Mouse (Mus musculus): ENCODE results near the gene Neurl3. TPM values are rescaled to one million over a fixed set of nuclear protein-coding genes. Genes with fewer than 3 reads are reported as not detected.

Neurl3 gene
- polyA plus RNA-seq, 1 experiment from 2014 or later, result 1.1 TPM

DNA sequence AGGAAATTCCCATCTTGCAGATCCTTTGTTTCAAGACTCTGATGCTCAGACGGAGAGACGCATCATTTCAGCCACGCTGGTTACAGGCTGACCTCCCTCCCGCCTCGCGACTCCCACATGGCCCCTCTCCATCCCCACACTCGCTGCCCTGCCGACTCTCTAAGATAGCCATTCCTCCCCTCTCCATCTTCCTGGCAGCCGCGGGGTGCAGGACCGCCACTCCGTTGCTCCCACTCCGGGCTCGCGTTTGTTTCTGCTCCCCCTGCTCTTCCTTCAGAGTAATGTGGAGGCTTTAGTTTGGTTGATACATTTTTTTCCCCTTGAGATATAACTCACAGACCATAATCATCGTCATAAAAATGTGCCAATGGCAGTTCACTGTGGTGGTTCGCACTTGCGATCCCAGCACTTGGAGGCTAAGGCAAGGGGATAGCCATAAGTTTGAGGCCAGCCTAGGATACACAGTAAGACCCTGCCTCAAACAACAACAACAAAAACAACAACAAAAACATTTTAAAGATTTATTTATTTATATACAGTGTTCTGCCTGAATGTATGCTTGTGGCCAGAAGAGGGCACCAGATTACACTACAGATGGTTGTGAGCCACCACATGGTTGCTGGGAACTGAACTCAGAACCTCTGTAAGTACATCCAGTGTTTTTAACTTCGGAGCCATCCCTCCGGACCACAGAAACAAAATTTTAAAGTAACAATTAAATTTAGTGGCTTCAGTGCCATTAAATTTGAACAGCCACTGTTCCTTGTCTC lies 18.4 kb downstream of the Neurl3 start:
- Histone ChIP-seq H3K4me3 (ENCODE audit: low read depth, low read length) (no peak overlapping the region), H3K4me2 (ENCODE audit: low read depth, low read length) (no peak overlapping the region), H3K27me3 (ENCODE audit: control insufficient read depth, insufficient read depth, low read length) (no peaks in the 10 kb centered on the region), H3K9ac (replicated peaks; ENCODE audit: low read depth, low read length) (no peak overlapping the region), H3K9me3 (ENCODE audit: control insufficient read depth, low read length) (no peaks in the 10 kb centered on the region; the same call in 1 of the 2 replicates), H3K27ac (ENCODE audit: low read depth, low read length) (no peak overlapping the region), H3K4me1 (ENCODE audit: control insufficient read depth, insufficient read depth, low read length) (no peaks in the 10 kb centered on the region), H3K36me3 (ENCODE audit: control insufficient read depth, insufficient read depth, low read length) (no peaks in the 10 kb centered on the region)
- WGBS, result 25% methylated on average over 20 of the region's 20 CpGs
- ATAC-seq (ENCODE audit: low read depth), result no peak

DNA sequence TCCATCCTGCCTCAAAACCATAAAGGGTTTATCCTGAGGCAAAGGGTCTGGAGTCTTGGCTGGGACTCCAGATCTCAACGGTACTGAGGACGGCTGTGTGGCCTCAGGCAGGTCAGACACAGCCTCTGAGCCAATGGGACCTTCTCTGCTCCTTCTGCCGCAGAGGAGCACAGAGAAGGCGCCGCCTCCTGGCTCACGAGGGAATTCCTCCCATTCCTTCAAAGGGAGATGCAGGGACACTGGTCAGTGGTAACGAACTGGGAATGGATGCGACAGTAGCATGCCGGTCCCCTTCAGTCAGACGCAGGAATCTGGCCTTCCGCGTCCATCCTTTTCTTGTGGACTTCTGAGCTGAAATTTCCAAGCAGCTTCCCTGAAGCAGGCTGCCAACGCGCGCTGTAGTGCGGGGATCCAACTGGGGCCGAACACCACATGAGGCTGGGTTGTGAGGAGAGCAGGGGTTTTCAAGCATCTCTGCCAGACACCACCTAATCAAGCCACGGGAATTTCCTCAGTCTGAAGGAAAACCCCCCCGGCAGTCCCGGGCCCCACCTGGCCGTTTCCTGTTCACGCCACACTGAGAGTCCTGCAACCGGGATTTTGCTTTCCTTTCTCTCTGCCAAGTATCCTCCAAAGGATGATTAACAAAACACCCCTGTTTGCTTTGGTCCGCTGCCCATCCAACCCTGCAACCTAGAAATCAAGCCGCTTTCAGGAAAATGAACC lies 19.7 kb downstream of the Neurl3 start:
- 11% methylated on average over 25 of the region's 25 CpGs for WGBS
- 0 out of 2 replicates have a peak, but pooled peaks have one; percentile 41 for ATAC-seq (ENCODE audit: low read depth)
- H3K4me1 ChIP-seq (ENCODE audit: control insufficient read depth, insufficient read depth, low read length), result no peaks in the 10 kb centered on the region
- H3K9ac ChIP-seq (replicated peaks; ENCODE audit: low read depth, low read length), result peak overlapping the region; percentile 25; the same call in 1 of the 2 replicates
- H3K4me3 ChIP-seq (ENCODE audit: low read depth, low read length), result no peak overlapping the region
- peak overlapping the region; percentile 36 for H3K4me2 ChIP-seq (ENCODE audit: low read depth, low read length)
- H3K27ac ChIP-seq (ENCODE audit: low read depth, low read length), result no peak overlapping the region
- H3K36me3 ChIP-seq (ENCODE audit: control insufficient read depth, insufficient read depth, low read length), result no peaks in the 10 kb centered on the region
- no peaks in the 10 kb centered on the region for H3K27me3 ChIP-seq (ENCODE audit: control insufficient read depth, insufficient read depth, low read length)
- no peaks in the 10 kb centered on the region; the same call in 1 of the 2 replicates for H3K9me3 ChIP-seq (ENCODE audit: control insufficient read depth, low read length)

DNA sequence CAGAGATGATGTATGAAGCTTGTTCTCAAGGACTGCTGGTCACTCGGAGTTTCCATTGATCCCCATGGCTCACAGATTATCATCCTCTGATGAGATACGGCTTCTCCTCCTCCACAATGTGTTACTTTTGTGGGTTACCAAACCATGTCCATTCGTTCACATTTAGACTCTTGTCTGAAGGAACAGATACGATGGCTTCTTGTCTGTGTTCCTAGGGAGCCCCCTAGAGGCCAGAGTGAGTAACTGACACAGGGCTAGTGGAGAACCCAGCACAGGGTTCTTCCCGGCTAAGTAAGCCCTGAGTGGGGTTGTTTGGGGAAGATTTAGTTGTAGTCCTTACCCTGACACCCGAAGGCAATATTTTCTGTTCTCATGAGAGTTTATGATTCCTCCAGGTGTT lies 21.7 kb downstream of the Neurl3 start:
- Histone ChIP-seq H3K4me1 (ENCODE audit: control insufficient read depth, insufficient read depth, low read length) (no peaks in the 10 kb centered on the region), H3K4me3 (ENCODE audit: low read depth, low read length) (no peak overlapping the region), H3K4me2 (ENCODE audit: low read depth, low read length) (no peak overlapping the region), H3K27ac (ENCODE audit: low read depth, low read length) (no peak overlapping the region), H3K27me3 (ENCODE audit: control insufficient read depth, insufficient read depth, low read length) (no peaks in the 10 kb centered on the region), H3K9me3 (ENCODE audit: control insufficient read depth, low read length) (no peaks in the 10 kb centered on the region; the same call in 1 of the 2 replicates), H3K36me3 (ENCODE audit: control insufficient read depth, insufficient read depth, low read length) (no peaks in the 10 kb centered on the region), H3K9ac (replicated peaks; ENCODE audit: low read depth, low read length) (no peak overlapping the region)
- WGBS, result 6% methylated on average over 6 of the region's 6 CpGs
- ATAC-seq (ENCODE audit: low read depth), result peak; percentile 74

DNA sequence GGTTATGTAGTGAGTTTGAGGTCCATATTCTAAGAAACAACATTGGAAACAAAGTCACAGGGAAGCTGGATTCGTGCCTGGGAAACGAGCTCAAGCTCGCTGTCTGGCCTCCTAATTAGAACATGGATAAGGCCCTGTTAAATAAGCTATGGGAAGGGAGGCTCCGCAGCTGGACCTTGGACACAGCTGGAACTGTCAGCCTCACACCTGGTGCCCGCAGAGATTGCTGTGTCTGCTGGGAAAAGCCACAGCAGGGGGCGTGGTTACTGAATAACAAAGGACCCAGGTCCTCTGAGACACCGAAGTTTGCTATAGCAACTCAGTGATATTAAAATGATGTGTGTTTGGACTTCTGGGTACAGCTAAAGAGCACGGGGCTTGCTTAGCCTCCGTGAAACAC lies 23.1 kb downstream of the Neurl3 start:
- H3K27ac ChIP-seq (ENCODE audit: low read depth, low read length), result no peak overlapping the region
- H3K27me3 ChIP-seq (ENCODE audit: control insufficient read depth, insufficient read depth, low read length), result no peaks in the 10 kb centered on the region
- no peak for ATAC-seq (ENCODE audit: low read depth)
- H3K4me2 ChIP-seq (ENCODE audit: low read depth, low read length), result no peak overlapping the region
- H3K9ac ChIP-seq (replicated peaks; ENCODE audit: low read depth, low read length), result no peak overlapping the region
- no peaks in the 10 kb centered on the region for H3K36me3 ChIP-seq (ENCODE audit: control insufficient read depth, insufficient read depth, low read length)
- no peaks in the 10 kb centered on the region for H3K4me1 ChIP-seq (ENCODE audit: control insufficient read depth, insufficient read depth, low read length)
- 5% methylated on average over 9 of the region's 9 CpGs for WGBS
- H3K9me3 ChIP-seq (ENCODE audit: control insufficient read depth, low read length), result no peaks in the 10 kb centered on the region; the same call in 1 of the 2 replicates
- H3K4me3 ChIP-seq (ENCODE audit: low read depth, low read length), result no peak overlapping the region

DNA sequence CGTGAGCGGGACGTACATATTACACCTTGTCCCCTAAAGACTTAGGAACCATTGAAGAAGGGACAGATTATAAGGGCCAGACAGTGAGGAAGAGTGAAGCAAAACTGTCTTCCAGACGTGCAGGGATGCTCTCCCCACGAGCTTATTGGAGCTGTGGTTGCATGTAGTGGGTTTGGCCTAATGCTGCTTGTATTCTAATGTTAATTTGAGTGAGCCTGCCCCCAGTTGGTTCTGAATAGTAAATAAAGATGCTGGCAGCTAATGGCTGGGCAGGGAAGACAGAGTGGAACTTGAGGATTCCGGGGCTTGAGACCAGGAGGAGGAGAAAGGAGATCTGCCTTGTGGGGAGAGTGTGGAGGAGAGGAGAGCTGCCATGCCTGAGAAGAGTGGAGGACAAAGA lies 27.8 kb downstream of the Neurl3 start:
- H3K4me2 ChIP-seq (ENCODE audit: low read depth, low read length), result no peak overlapping the region
- no peak overlapping the region for H3K4me3 ChIP-seq (ENCODE audit: low read depth, low read length)
- no peaks in the 10 kb centered on the region for H3K9me3 ChIP-seq (ENCODE audit: control insufficient read depth, low read length)
- no peaks in the 10 kb centered on the region for H3K36me3 ChIP-seq (ENCODE audit: control insufficient read depth, insufficient read depth, low read length)
- no peak for ATAC-seq (ENCODE audit: low read depth)
- H3K27ac ChIP-seq (ENCODE audit: low read depth, low read length), result no peak overlapping the region
- H3K9ac ChIP-seq (replicated peaks; ENCODE audit: low read depth, low read length), result no peak overlapping the region
- H3K4me1 ChIP-seq (ENCODE audit: control insufficient read depth, insufficient read depth, low read length), result peaks cover 11% of the 10 kb centered on the region
- no peaks in the 10 kb centered on the region for H3K27me3 ChIP-seq (ENCODE audit: control insufficient read depth, insufficient read depth, low read length)
- WGBS, result 47% methylated on average over 6 of the region's 6 CpGs

DNA sequence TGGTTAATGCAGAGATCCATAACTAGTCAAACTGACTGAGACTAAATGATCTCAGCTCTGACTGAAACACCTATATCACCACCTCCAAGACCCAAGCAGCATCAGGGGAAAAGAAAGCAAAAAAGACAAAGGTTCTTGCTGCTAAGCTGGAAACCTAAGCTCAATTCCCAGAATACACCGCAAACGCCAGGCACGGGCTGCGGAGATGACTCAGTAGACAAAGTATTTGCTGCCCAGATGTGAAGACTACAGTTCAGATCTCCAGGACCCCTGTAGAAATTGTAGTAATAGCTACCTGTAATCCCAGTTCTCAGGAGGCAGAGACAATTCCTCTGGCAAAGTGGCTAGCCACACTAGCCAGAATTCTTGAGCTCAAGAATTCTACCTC lies 29.7 kb downstream of the Neurl3 start:
- H3K36me3 ChIP-seq (ENCODE audit: control insufficient read depth, insufficient read depth, low read length), result no peaks in the 10 kb centered on the region
- no peak overlapping the region for H3K27ac ChIP-seq (ENCODE audit: low read depth, low read length)
- no peak overlapping the region for H3K4me2 ChIP-seq (ENCODE audit: low read depth, low read length)
- no peak overlapping the region for H3K9ac ChIP-seq (replicated peaks; ENCODE audit: low read depth, low read length)
- no peaks in the 10 kb centered on the region for H3K9me3 ChIP-seq (ENCODE audit: control insufficient read depth, low read length)
- no peak for ATAC-seq (ENCODE audit: low read depth)
- H3K4me3 ChIP-seq (ENCODE audit: low read depth, low read length), result 0 out of 2 replicates have a peak overlapping the region, but pooled peaks have one; percentile 88
- WGBS, result 90% methylated on average over 4 of the region's 4 CpGs
- peaks cover 11% of the 10 kb centered on the region for H3K4me1 ChIP-seq (ENCODE audit: control insufficient read depth, insufficient read depth, low read length)
- no peaks in the 10 kb centered on the region for H3K27me3 ChIP-seq (ENCODE audit: control insufficient read depth, insufficient read depth, low read length)

DNA sequence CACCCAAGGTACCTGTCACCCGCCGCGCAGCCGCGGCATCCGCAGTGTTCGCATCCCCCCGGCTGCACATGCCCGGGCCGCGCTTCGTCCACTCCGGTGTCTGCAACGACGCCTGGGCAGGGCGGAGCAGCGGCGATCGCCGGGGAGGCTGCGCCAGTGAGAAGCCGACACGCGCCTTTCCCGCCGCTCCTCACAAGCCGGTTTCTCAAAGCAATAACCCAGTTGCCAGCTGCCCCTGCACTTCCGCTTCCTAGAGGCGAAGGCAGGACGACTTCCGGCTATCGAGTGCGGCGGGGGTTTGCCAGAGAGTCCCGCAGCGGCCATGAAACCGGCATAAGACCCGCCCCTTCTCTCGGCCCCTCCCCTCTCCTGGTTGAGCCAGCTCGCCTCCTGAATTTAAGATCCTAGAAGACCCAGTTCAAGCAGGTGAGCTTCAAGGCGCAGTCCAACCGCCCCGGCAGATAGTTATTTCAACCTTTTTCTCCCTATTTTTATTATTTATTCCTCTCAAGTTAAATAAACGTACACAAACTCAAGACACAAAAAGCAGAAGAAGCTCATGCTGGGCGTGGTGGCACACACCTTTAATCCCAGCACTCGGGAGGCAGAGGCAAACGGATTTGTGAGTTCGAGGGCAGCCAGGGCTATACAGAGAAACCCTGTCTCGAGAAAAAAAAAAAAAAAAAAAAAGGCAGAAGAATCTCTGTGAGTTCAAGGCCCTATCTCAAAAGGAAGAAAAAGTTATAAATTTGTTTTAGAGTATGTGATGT lies 30.2 kb downstream of the Neurl3 start, which contains the start of gene Uggt1:
Uggt1 (minus strand) TSS at position 663 of the 770 bp plus-strand sequence.
- Histone ChIP-seq H3K9ac (replicated peaks; ENCODE audit: low read depth, low read length) (peak within 1 kb of the TSS; percentile 79), H3K36me3 (ENCODE audit: control insufficient read depth, insufficient read depth, low read length) (no peaks in the 10 kb centered on the region), H3K27me3 (ENCODE audit: control insufficient read depth, insufficient read depth, low read length) (no peaks in the 10 kb centered on the region), H3K4me2 (ENCODE audit: low read depth, low read length) (peak within 1 kb of the TSS; percentile 54), H3K4me1 (ENCODE audit: control insufficient read depth, insufficient read depth, low read length) (peaks cover 11% of the 10 kb centered on the region), H3K27ac (ENCODE audit: low read depth, low read length) (peak within 1 kb of the TSS; percentile 73), H3K9me3 (ENCODE audit: control insufficient read depth, low read length) (no peaks in the 10 kb centered on the region), H3K4me3 (ENCODE audit: low read depth, low read length) (peak within 1 kb of the TSS; percentile 88)
- 4% methylated on average over 49 of the region's 49 CpGs for WGBS
- peak; percentile 97 for ATAC-seq (ENCODE audit: low read depth)

DNA sequence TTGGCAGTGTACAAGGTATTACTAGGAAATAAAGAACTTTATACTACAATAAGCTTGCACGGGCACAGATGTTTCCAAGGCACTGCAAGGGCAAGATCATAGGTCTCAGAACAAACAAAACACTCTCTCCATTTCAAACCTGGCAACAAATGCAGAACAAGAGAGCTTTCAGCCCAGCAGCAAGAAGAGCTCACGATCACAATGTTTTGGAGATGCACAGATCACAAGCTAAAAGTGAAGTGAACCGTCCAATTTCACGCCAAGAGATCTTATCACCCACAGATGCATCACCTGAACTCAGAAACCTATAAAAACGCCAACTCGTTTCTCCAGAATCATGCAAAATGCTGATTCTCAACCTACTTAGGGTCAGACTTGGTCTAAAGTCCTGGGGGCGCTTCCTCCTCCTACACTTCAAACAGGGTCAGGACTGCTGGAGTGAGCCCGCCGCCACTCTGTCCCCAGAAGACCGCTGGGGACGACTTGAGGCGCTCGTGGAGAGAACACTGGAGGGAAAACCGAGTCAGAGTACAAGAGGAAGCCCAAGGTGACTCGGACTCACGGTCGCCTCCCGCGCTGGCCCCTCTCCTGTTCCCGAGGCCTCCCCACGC lies 30.9 kb downstream of the Neurl3 start:
- H3K4me2 ChIP-seq (ENCODE audit: low read depth, low read length), result peak overlapping the region; percentile 54
- H3K9ac ChIP-seq (replicated peaks; ENCODE audit: low read depth, low read length), result peak overlapping the region; percentile 79
- H3K27ac ChIP-seq (ENCODE audit: low read depth, low read length), result peak overlapping the region; percentile 73
- no peaks in the 10 kb centered on the region for H3K9me3 ChIP-seq (ENCODE audit: control insufficient read depth, low read length)
- 4% methylated on average over 21 of the region's 21 CpGs for whole genome bisulfite sequencing
- H3K36me3 ChIP-seq (ENCODE audit: control insufficient read depth, insufficient read depth, low read length), result no peaks in the 10 kb centered on the region
- H3K4me1 ChIP-seq (ENCODE audit: control insufficient read depth, insufficient read depth, low read length), result peaks cover 11% of the 10 kb centered on the region
- ATAC-seq (ENCODE audit: low read depth), result no peak; the same call in 1 of the 2 replicates
- H3K27me3 ChIP-seq (ENCODE audit: control insufficient read depth, insufficient read depth, low read length), result no peaks in the 10 kb centered on the region
- H3K4me3 ChIP-seq (ENCODE audit: low read depth, low read length), result peak overlapping the region; percentile 88

Data from neural tube, embryonic 14.5 days (tissue).